Mouse (Mus musculus) heart, embryonic 12.5 days (tissue): Measurements from ENCODE around the gene Elmo1. TPM values are rescaled to one million over a fixed set of nuclear protein-coding genes. Genes with fewer than 3 reads are reported as not detected.

Experiments
- ATAC-seq: fragments of 200-750 bp; cut with Nextera tagmentation; 2 replicates; pipeline ENCODE4 v1.8.0; 2017; ENCODE audit warnings: moderate TSS enrichment, moderate library complexity; ENCODE audit not compliant: insufficient number of reproducible peaks, low FRiP score
- H3K27ac ChIP-seq: fragments of 300-500 bp; sonication (generic); 2 replicates; pipeline ENCODE4 v1.5.1; 2016; ENCODE audit warnings: mild to moderate bottlenecking, moderate library complexity; ENCODE audit not compliant: poor library complexity, severe bottlenecking
- H3K27me3 ChIP-seq: fragments of 300-500 bp; sonication (generic); replicated peaks from 2 replicates; pipeline ENCODE4 v1.6.1; 2016; ENCODE audit warnings: mild to moderate bottlenecking, moderate library complexity
- H3K36me3 ChIP-seq: fragments of 300-500 bp; sonication (generic); 2 replicates; pipeline ENCODE4 v1.6.1; 2016; ENCODE audit warnings: mild to moderate bottlenecking, moderate library complexity
- H3K4me1 ChIP-seq: fragments of 300-500 bp; sonication (generic); replicated peaks from 2 replicates; pipeline ENCODE4 v1.6.1; 2016; ENCODE audit warnings: mild to moderate bottlenecking
- H3K4me2 ChIP-seq: fragments of 300-500 bp; sonication (generic); 2 replicates; pipeline ENCODE4 v1.6.1; 2016; ENCODE audit warnings: mild to moderate bottlenecking, moderate library complexity
- H3K4me3 ChIP-seq: fragments of 300-500 bp; sonication (generic); 2 replicates; pipeline ENCODE4 v1.5.1; 2016; ENCODE audit warnings: mild to moderate bottlenecking
- H3K9ac ChIP-seq: fragments of 300-500 bp; sonication (generic); 2 replicates; pipeline ENCODE4 v1.6.1; 2016; ENCODE audit warnings: mild to moderate bottlenecking, moderate library complexity
- H3K9me3 ChIP-seq: fragments of 300-500 bp; sonication (generic); replicated peaks from 2 replicates; pipeline ENCODE4 v1.6.1; 2016; ENCODE audit warnings: mild to moderate bottlenecking, moderate library complexity
- WGBS: fragments of 180-500 bp; shearing (Covaris S2); methylation state at CpG from one replicate; pipeline ENCODE4 v1.1.7; 2016; 5-methylcytosine and 5-hydroxymethylcytosine counted together
- polyA plus RNA-seq: library from polyadenylated mRNA; unstranded; fragments of >200 nt; fragmentation: Nextera tagmentation; extraction: Ambion mirVana; gene quantifications from 2 replicates; pipeline ENCODE4 v1.2.1, GENCODE M21; 2016

Elmo1 gene
- polyA plus RNA-seq, 1 experiment from 2014 or later = 8.8 TPM

DNA sequence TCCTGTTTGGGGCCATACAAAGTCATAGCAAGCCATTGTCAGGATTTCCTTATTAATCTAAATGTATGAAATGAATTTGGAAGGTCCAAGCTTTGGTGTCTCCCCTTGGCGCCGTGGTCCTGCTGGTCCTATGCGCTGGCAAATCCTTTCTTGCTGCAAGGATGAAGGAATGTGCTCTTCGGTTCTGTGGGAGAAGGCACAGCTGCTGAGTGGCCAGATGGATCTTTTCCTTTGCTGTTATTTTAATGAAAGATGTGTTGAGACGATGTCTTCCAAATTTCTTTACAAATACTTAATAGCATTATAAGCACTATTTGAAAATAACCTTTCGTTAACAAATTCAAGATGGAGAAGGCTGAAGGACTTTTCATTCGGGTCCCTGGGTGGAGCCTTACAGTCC is 193.5 kb downstream of the Elmo1 start:
- Histone ChIP-seq H3K36me3 (no peaks in the 10 kb centered on the region), H3K9me3 (no peaks in the 10 kb centered on the region), H3K9ac (no peak overlapping the region), H3K4me3 (no peak overlapping the region), H3K27ac (no peak overlapping the region), H3K27me3 (no peaks in the 10 kb centered on the region), H3K4me2 (no peak overlapping the region), H3K4me1 (no peaks in the 10 kb centered on the region)
- ATAC-seq = no peak
- WGBS = 81% methylated on average over 7 of the region's 7 CpGs

GRCm38 (mm10) chr13:20286680-20287079 is 196.3 kb downstream of the Elmo1 start:
- no peaks in the 10 kb centered on the region for H3K27me3 ChIP-seq
- no peaks in the 10 kb centered on the region for H3K9me3 ChIP-seq
- H3K4me2 ChIP-seq = no peak overlapping the region
- no peaks in the 10 kb centered on the region for H3K4me1 ChIP-seq
- WGBS = 84% methylated on average over 6 of the region's 6 CpGs
- H3K9ac ChIP-seq = no peak overlapping the region
- no peaks in the 10 kb centered on the region for H3K36me3 ChIP-seq
- H3K4me3 ChIP-seq = no peak overlapping the region
- no peak overlapping the region for H3K27ac ChIP-seq
- ATAC-seq = no peak

DNA sequence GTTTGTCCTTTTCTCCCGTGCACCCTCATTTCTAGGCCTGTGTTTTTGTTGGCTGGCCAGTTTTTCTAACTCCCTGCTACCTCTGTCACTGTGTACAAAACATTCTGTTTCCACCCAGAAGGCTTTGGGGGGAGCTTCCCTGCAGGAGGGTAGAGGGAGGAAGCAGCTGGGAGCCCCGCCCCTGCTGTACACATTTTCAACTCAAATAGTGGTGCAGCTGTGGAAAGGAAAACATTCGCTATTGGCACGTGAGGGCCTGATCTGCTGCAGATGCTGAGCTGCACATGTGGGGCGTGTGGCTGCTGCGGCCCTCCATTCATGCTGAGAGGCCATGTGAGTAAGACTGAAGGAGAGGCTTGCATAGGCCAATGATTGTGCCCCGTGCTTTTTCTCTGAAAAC is 198.0 kb downstream of the Elmo1 start:
- H3K9ac ChIP-seq = no peak overlapping the region
- no peak overlapping the region for H3K4me2 ChIP-seq
- ATAC-seq = peak; percentile 68; the same call in 1 of the 2 replicates
- no peaks in the 10 kb centered on the region for H3K4me1 ChIP-seq
- no peaks in the 10 kb centered on the region for H3K9me3 ChIP-seq
- WGBS = 67% methylated on average over 7 of the region's 7 CpGs
- H3K27me3 ChIP-seq = no peaks in the 10 kb centered on the region
- H3K27ac ChIP-seq = no peak overlapping the region
- H3K4me3 ChIP-seq = no peak overlapping the region
- no peaks in the 10 kb centered on the region for H3K36me3 ChIP-seq

DNA sequence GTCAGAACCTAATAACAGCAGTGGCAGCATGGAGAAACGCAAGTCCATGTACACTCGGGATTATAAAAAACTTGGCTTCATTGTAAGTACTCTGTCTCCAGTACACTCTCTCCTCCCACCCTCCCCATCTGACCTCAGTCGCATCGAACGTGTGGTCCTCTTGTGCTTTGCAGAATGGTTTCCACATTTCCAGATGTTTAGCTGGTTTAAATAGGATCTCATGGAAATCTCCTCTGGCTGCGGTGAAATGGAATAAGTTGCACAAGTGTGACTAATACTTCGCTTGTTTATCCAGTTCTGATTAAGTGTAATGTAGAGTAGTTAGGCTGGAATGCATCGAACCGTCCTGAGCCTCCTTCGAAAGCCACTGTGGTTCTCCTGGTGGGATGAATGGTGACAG is 200.0 kb downstream of the Elmo1 start:
- 76% methylated on average over 10 of the region's 10 CpGs for WGBS
- Histone ChIP-seq H3K36me3 (no peaks in the 10 kb centered on the region), H3K4me2 (no peak overlapping the region), H3K4me1 (no peaks in the 10 kb centered on the region), H3K27ac (no peak overlapping the region), H3K9me3 (no peaks in the 10 kb centered on the region), H3K4me3 (no peak overlapping the region), H3K27me3 (no peaks in the 10 kb centered on the region), H3K9ac (no peak overlapping the region)
- ATAC-seq = no peak

- Histone ChIP-seq H3K36me3 (no peaks in the 10 kb centered on the region), H3K27me3 (no peaks in the 10 kb centered on the region), H3K4me2 (no peak overlapping the region), H3K4me3 (no peak overlapping the region), H3K9me3 (no peaks in the 10 kb centered on the region), H3K27ac (no peak overlapping the region), H3K4me1 (no peaks in the 10 kb centered on the region), H3K9ac (no peak overlapping the region)
- ATAC-seq = no peak
- 4% methylated on average over 5 of the region's 5 CpGs for WGBS
Observed at GRCm38 (mm10) chr13:20292348-20292747, 202.0 kb downstream of the Elmo1 start.

DNA sequence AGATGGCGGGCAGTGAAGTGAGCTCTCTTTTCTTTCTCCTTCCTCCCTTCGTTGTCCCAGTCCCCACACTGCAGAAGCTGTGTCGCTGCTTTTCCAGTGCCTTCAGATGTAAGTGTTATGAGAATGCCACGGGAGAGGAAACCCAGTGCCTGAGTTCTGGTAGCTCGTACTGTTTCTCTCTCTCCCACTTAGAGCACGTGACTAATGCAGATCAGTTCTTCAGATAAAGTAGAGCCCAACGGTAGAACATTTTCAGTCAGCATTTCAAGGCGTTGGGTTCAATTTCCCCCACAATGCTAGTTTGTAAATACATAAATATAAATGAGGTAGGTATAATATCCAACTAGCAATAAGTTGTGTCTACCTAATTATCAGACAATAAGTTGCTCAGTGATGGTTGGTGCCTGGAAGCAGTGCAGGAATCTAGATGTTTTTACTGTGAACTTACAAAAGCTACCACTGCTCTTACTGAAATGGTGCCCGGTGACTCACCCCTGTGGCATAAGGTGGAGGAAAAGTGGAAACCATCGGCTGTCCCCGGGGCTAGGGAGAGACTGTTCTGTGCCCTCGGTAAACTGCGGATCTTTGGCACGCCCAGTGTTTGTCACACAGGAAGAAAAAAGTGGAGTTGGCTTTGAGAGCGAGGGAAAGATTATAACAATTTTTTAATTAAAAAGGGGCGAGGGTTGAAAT is 205.0 kb downstream of the Elmo1 start:
- no peak overlapping the region for H3K4me3 ChIP-seq
- H3K27me3 ChIP-seq = no peaks in the 10 kb centered on the region
- no peak for ATAC-seq
- H3K4me1 ChIP-seq = no peaks in the 10 kb centered on the region
- WGBS = 73% methylated on average over 16 of the region's 16 CpGs
- no peak overlapping the region for H3K9ac ChIP-seq
- no peaks in the 10 kb centered on the region for H3K36me3 ChIP-seq
- no peak overlapping the region for H3K27ac ChIP-seq
- H3K9me3 ChIP-seq = no peaks in the 10 kb centered on the region
- no peak overlapping the region for H3K4me2 ChIP-seq

GRCm38 (mm10) chr13:20297841-20298240 is 207.4 kb downstream of the Elmo1 start:
- Histone ChIP-seq H3K4me1 (no peaks in the 10 kb centered on the region), H3K27me3 (no peaks in the 10 kb centered on the region), H3K9me3 (no peaks in the 10 kb centered on the region), H3K4me2 (no peak overlapping the region), H3K9ac (no peak overlapping the region), H3K27ac (no peak overlapping the region), H3K36me3 (no peaks in the 10 kb centered on the region), H3K4me3 (no peak overlapping the region)
- ATAC-seq = no peak
- 14% methylated on average over 3 of the region's 3 CpGs for WGBS

- 68% methylated on average over 3 of the region's 3 CpGs for WGBS
- Histone ChIP-seq H3K9me3 (no peaks in the 10 kb centered on the region), H3K4me2 (no peak overlapping the region), H3K4me3 (no peak overlapping the region), H3K4me1 (no peaks in the 10 kb centered on the region), H3K27ac (no peak overlapping the region), H3K9ac (no peak overlapping the region), H3K27me3 (no peaks in the 10 kb centered on the region), H3K36me3 (no peaks in the 10 kb centered on the region)
- ATAC-seq = no peak
Observed at GRCm38 (mm10) chr13:20299424-20299823, 209.0 kb downstream of the Elmo1 start.

- no peak overlapping the region for H3K4me3 ChIP-seq
- ATAC-seq = no peak
- no peak overlapping the region for H3K27ac ChIP-seq
Observed at GRCm38 (mm10) chr13:20300052-20300564, 209.7 kb downstream of the Elmo1 start.

DNA sequence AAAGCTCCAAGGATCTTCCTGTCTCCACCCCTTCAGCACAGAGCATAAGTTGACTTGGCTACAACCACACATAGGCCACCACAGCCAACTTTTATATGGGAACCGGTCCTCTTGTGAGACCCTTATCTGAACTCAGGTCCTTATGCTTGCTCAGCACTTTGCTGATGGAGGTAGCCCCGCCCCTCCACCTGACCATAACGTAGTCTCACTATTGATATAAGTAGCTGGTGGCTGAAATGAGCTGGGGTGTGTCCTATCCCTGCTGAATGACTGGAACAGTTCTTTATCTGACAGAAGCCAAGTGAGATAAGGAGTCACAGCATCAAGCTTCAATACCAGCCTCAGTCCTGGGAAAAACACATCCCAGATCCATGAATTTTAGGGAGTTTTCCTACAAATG is 210.2 kb downstream of the Elmo1 start:
- H3K27ac ChIP-seq = no peak overlapping the region
- H3K4me2 ChIP-seq = no peak overlapping the region
- no peaks in the 10 kb centered on the region for H3K27me3 ChIP-seq
- no peak overlapping the region for H3K4me3 ChIP-seq
- no peak overlapping the region for H3K9ac ChIP-seq
- peaks cover 2% of the 10 kb centered on the region; the same call in 1 of the 2 replicates for H3K4me1 ChIP-seq
- no peaks in the 10 kb centered on the region for H3K9me3 ChIP-seq
- WGBS = 59% methylated on average over 3 of the region's 3 CpGs
- H3K36me3 ChIP-seq = no peaks in the 10 kb centered on the region
- ATAC-seq = no peak

More at GRCm38 (mm10) chr13:20300052-20300564, 209.7 kb downstream of the Elmo1 start:
- WGBS = 77% methylated on average over 3 of the region's 3 CpGs
- Histone ChIP-seq H3K36me3 (no peaks in the 10 kb centered on the region), H3K9me3 (no peaks in the 10 kb centered on the region), H3K27me3 (no peaks in the 10 kb centered on the region), H3K4me2 (no peak overlapping the region), H3K9ac (no peak overlapping the region), H3K4me1 (no peaks in the 10 kb centered on the region)

GRCm38 (mm10) chr13:20301760-20302159 is 211.4 kb downstream of the Elmo1 start:
- Histone ChIP-seq H3K4me2 (no peak overlapping the region), H3K36me3 (no peaks in the 10 kb centered on the region), H3K27me3 (no peaks in the 10 kb centered on the region), H3K27ac (no peak overlapping the region), H3K9ac (no peak overlapping the region), H3K9me3 (no peaks in the 10 kb centered on the region), H3K4me1 (peaks cover 11% of the 10 kb centered on the region), H3K4me3 (no peak overlapping the region)
- 89% methylated on average over 7 of the region's 7 CpGs for WGBS
- ATAC-seq = no peak

- 78% methylated on average over 4 of the region's 4 CpGs for WGBS
- Histone ChIP-seq H3K36me3 (no peaks in the 10 kb centered on the region), H3K9me3 (no peaks in the 10 kb centered on the region), H3K4me2 (no peak overlapping the region), H3K9ac (no peak overlapping the region), H3K27me3 (no peaks in the 10 kb centered on the region), H3K4me3 (no peak overlapping the region), H3K4me1 (peaks cover 13% of the 10 kb centered on the region), H3K27ac (no peak overlapping the region)
- no peak for ATAC-seq
Observed at GRCm38 (mm10) chr13:20305621-20306020, 215.2 kb downstream of the Elmo1 start.
